Mouse (Mus musculus): ENCODE measurements around the gene Slc16a5. TPM values are rescaled to one million over a fixed set of nuclear protein-coding genes. Genes with fewer than 3 reads are reported as not detected.

The Slc16a5 gene
- polyA plus RNA-seq, 1 experiment from 2014 or later, result 0.13 TPM

GRCm38 (mm10) chr11:115509773-115510506, 47.7 kb downstream of the Slc16a5 start:
- no peak overlapping the region for H3K4me3 ChIP-seq (ENCODE audit: low read depth, low read length)
- H3K36me3 ChIP-seq (ENCODE audit: insufficient read depth, low read length), result no peaks in the 10 kb centered on the region
- no peak overlapping the region for H3K4me2 ChIP-seq (replicated peaks; ENCODE audit: low read depth, low read length)
- no peaks in the 10 kb centered on the region for H3K27me3 ChIP-seq (replicated peaks; ENCODE audit: insufficient read depth, low read length)
- no peak overlapping the region for H3K9ac ChIP-seq (replicated peaks; ENCODE audit: low read depth)
- no peak for TF ChIP-seq CTCF (IDR thresholded peaks at IDR 0.05)
- TF ChIP-seq EP300 (IDR thresholded peaks at IDR 0.05), result no peak
- ATAC-seq (no peak), DNase-seq (ENCODE audit: low spot score) (peak; percentile 17)
- peaks cover 18% of the 10 kb centered on the region for H3K4me1 ChIP-seq (ENCODE audit: insufficient read depth, low read depth, low read length)
- WGBS, result 26% methylated on average over 6 of the region's 6 CpGs
- no peaks in the 10 kb centered on the region for H3K9me3 ChIP-seq (ENCODE audit: low read length)
- H3K27ac ChIP-seq (ENCODE audit: low read length), result peak overlapping the region; percentile 33; the same call in 1 of the 2 replicates

GRCm38 (mm10) chr11:115510507-115510888, 48.2 kb downstream of the Slc16a5 start:
- WGBS, result 51% methylated on average over 5 of the region's 5 CpGs
- ATAC-seq, result no peak
- Histone ChIP-seq H3K4me2 (replicated peaks; ENCODE audit: low read depth, low read length) (no peak overlapping the region), H3K27ac (ENCODE audit: low read length) (0 out of 2 replicates have a peak overlapping the region, but pooled peaks have one; percentile 33), H3K9ac (replicated peaks; ENCODE audit: low read depth) (no peak overlapping the region), H3K4me3 (ENCODE audit: low read depth, low read length) (no peak overlapping the region), H3K4me1 (ENCODE audit: insufficient read depth, low read depth, low read length) (peaks cover 18% of the 10 kb centered on the region), H3K36me3 (ENCODE audit: insufficient read depth, low read length) (no peaks in the 10 kb centered on the region), H3K9me3 (ENCODE audit: low read length) (no peaks in the 10 kb centered on the region), H3K27me3 (replicated peaks; ENCODE audit: insufficient read depth, low read length) (no peaks in the 10 kb centered on the region)
- no peak for TF ChIP-seq CTCF (IDR thresholded peaks at IDR 0.05)
- TF ChIP-seq EP300 (IDR thresholded peaks at IDR 0.05), result no peak
- no peak for DNase-seq (ENCODE audit: low spot score)

- H3K4me2 ChIP-seq (replicated peaks; ENCODE audit: low read depth, low read length), result no peak overlapping the region
- DNase-seq (ENCODE audit: low spot score) (no peak), ATAC-seq (no peak)
- H3K9ac ChIP-seq (replicated peaks; ENCODE audit: low read depth), result no peak overlapping the region
- H3K27ac ChIP-seq (ENCODE audit: low read length), result no peak overlapping the region
- H3K4me3 ChIP-seq (ENCODE audit: low read depth, low read length), result no peak overlapping the region
- peaks cover 18% of the 10 kb centered on the region for H3K4me1 ChIP-seq (ENCODE audit: insufficient read depth, low read depth, low read length)
- no peaks in the 10 kb centered on the region for H3K36me3 ChIP-seq (ENCODE audit: insufficient read depth, low read length)
- 71% methylated on average over 2 of the region's 2 CpGs for WGBS
- no peaks in the 10 kb centered on the region for H3K27me3 ChIP-seq (replicated peaks; ENCODE audit: insufficient read depth, low read length)
- TF ChIP-seq CTCF (IDR thresholded peaks at IDR 0.05) (no peak), EP300 (IDR thresholded peaks at IDR 0.05) (no peak)
- H3K9me3 ChIP-seq (ENCODE audit: low read length), result no peaks in the 10 kb centered on the region
Measured at GRCm38 (mm10) chr11:115511121-115511520, 48.8 kb downstream of the Slc16a5 start.

GRCm38 (mm10) chr11:115512004-115512403, 49.7 kb downstream of the Slc16a5 start:
- no peak for ATAC-seq
- H3K27ac ChIP-seq (ENCODE audit: low read length), result peak overlapping the region; percentile 88; the same call in 1 of the 2 replicates

GRCm38 (mm10) chr11:115512407-115513183, 50.3 kb downstream of the Slc16a5 start:
- TF ChIP-seq CTCF (IDR thresholded peaks at IDR 0.05), result no peak
- no peak for TF ChIP-seq EP300 (IDR thresholded peaks at IDR 0.05)
- peak overlapping the region; percentile 82; the same call in 1 of the 2 replicates for H3K9ac ChIP-seq (replicated peaks; ENCODE audit: low read depth)
- peaks cover 18% of the 10 kb centered on the region for H3K4me1 ChIP-seq (ENCODE audit: insufficient read depth, low read depth, low read length)
- H3K27ac ChIP-seq (ENCODE audit: low read length), result peak overlapping the region; percentile 88
- peak; percentile 86 for DNase-seq (ENCODE audit: low spot score)
- H3K27me3 ChIP-seq (replicated peaks; ENCODE audit: insufficient read depth, low read length), result no peaks in the 10 kb centered on the region
- H3K36me3 ChIP-seq (ENCODE audit: insufficient read depth, low read length), result no peaks in the 10 kb centered on the region
- peak overlapping the region; percentile 90 for H3K4me3 ChIP-seq (ENCODE audit: low read depth, low read length)
- 17% methylated on average over 8 of the region's 8 CpGs for WGBS
- H3K9me3 ChIP-seq (ENCODE audit: low read length), result no peaks in the 10 kb centered on the region
- ATAC-seq, result peak; percentile 34
- peak overlapping the region; percentile 96 for H3K4me2 ChIP-seq (replicated peaks; ENCODE audit: low read depth, low read length)

More at GRCm38 (mm10) chr11:115512004-115512403, 49.7 kb downstream of the Slc16a5 start:
- H3K36me3 ChIP-seq (ENCODE audit: insufficient read depth, low read length), result no peaks in the 10 kb centered on the region
- TF ChIP-seq EP300 (IDR thresholded peaks at IDR 0.05), result no peak
- no peak for TF ChIP-seq CTCF (IDR thresholded peaks at IDR 0.05)
- peak overlapping the region; percentile 90; the same call in 1 of the 2 replicates for H3K4me3 ChIP-seq (ENCODE audit: low read depth, low read length)
- peak overlapping the region; percentile 96 for H3K4me2 ChIP-seq (replicated peaks; ENCODE audit: low read depth, low read length)
- H3K27me3 ChIP-seq (replicated peaks; ENCODE audit: insufficient read depth, low read length), result no peaks in the 10 kb centered on the region
- H3K9me3 ChIP-seq (ENCODE audit: low read length), result no peaks in the 10 kb centered on the region
- H3K9ac ChIP-seq (replicated peaks; ENCODE audit: low read depth), result 0 out of 2 replicates have a peak overlapping the region, but pooled peaks have one; percentile 23
- 37% methylated on average over 3 of the region's 3 CpGs for WGBS
- peak; percentile 38 for DNase-seq (ENCODE audit: low spot score)
- peaks cover 18% of the 10 kb centered on the region for H3K4me1 ChIP-seq (ENCODE audit: insufficient read depth, low read depth, low read length)
